Mouse (Mus musculus): ENCODE data around the gene Zfyve16. TPM values are rescaled to one million over a fixed set of nuclear protein-coding genes. Genes with fewer than 3 reads are reported as not detected.

The Zfyve16 gene
- total and polyA plus RNA-seq, 2 experiments from 2014 or later, result 6.4 to 13.5 TPM

- no peak for TF ChIP-seq CTCF (IDR thresholded peaks at IDR 0.05; ENCODE audit: low read depth)
- H3K9ac ChIP-seq (replicated peaks; ENCODE audit: low read length), result no peak overlapping the region
- no peak overlapping the region for H3K4me2 ChIP-seq (ENCODE audit: low read depth, low read length)
- DNase-seq (ENCODE audit: low spot score) (no peak), ATAC-seq (no peak)
- H3K36me3 ChIP-seq (ENCODE audit: insufficient read depth, low read length), result no peaks in the 10 kb centered on the region; the same call in 1 of the 2 replicates
- H3K27ac ChIP-seq, result no peak overlapping the region
- H3K27me3 ChIP-seq (ENCODE audit: insufficient read depth, low read length), result no peaks in the 10 kb centered on the region
- no peaks in the 10 kb centered on the region for H3K4me1 ChIP-seq (ENCODE audit: insufficient read depth, low read length)
- 69% methylated on average over 2 of the region's 2 CpGs for WGBS
- H3K4me3 ChIP-seq (ENCODE audit: low read length), result no peak overlapping the region
- H3K9me3 ChIP-seq (ENCODE audit: low read length), result no peaks in the 10 kb centered on the region
Measured at GRCm38 (mm10) chr13:92469381-92469780, 61.3 kb downstream of the Zfyve16 start.

DNA sequence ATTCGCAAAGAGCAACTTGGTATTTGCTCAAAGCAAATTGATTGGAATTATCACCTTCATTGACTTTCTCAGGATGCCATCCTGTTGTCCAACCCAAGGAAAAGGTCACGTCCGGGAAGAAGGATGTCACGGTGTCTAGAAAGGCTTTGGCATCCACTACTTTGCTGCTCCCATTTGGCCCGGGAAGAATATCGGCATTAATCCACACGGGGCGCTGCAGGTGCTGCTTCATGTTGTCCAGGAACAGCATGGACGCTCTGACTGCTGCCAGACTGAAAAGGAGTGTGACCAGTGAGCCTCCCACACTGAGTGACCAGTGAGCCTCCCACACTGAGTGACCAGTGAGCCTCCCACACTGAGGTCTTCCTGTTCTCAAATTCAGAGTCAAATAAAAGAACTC is 62.8 kb downstream of the Zfyve16 start:
- Histone ChIP-seq H3K9ac (replicated peaks; ENCODE audit: low read length) (no peak overlapping the region), H3K9me3 (ENCODE audit: low read length) (no peaks in the 10 kb centered on the region), H3K36me3 (ENCODE audit: insufficient read depth, low read length) (no peaks in the 10 kb centered on the region; the same call in 1 of the 2 replicates), H3K27ac (no peak overlapping the region), H3K4me3 (ENCODE audit: low read length) (no peak overlapping the region), H3K27me3 (ENCODE audit: insufficient read depth, low read length) (no peaks in the 10 kb centered on the region), H3K4me2 (ENCODE audit: low read depth, low read length) (no peak overlapping the region), H3K4me1 (ENCODE audit: insufficient read depth, low read length) (no peaks in the 10 kb centered on the region)
- TF ChIP-seq CTCF (IDR thresholded peaks at IDR 0.05; ENCODE audit: low read depth), result peak; percentile 30; the same call in 1 of the 2 replicates
- WGBS, result 72% methylated on average over 9 of the region's 9 CpGs
- no peak for ATAC-seq
- no peak for DNase-seq (ENCODE audit: low spot score)

DNA sequence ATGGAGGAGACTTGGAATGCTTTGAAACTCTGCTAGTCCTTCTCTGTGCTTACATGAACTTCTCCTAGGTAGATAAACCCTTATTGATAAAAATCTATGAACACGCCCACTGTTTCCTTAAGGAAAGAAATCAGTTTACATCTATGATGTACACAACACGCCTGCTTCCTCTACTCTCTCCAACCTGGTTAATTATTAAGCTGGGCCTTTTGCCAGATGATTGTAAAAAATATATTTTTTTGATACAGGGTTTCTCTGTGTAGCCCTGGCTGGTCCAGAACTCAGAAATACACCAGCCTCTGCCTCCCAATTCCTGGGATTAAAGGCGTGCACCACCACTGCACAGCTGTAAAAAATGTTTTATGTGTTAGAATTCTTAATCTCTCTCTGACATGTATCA is 66.0 kb downstream of the Zfyve16 start:
- 95% methylated on average over 3 of the region's 3 CpGs for WGBS
- H3K36me3 ChIP-seq (ENCODE audit: insufficient read depth, low read length), result no peaks in the 10 kb centered on the region; the same call in 1 of the 2 replicates
- ATAC-seq, result no peak
- no peaks in the 10 kb centered on the region for H3K27me3 ChIP-seq (ENCODE audit: insufficient read depth, low read length)
- H3K4me1 ChIP-seq (ENCODE audit: insufficient read depth, low read length), result no peaks in the 10 kb centered on the region
- H3K9ac ChIP-seq (replicated peaks; ENCODE audit: low read length), result no peak overlapping the region
- no peaks in the 10 kb centered on the region for H3K9me3 ChIP-seq (ENCODE audit: low read length)
- H3K27ac ChIP-seq, result no peak overlapping the region
- no peak for TF ChIP-seq CTCF (IDR thresholded peaks at IDR 0.05; ENCODE audit: low read depth)
- no peak overlapping the region for H3K4me3 ChIP-seq (ENCODE audit: low read length)
- H3K4me2 ChIP-seq (ENCODE audit: low read depth, low read length), result no peak overlapping the region
- no peak for DNase-seq (ENCODE audit: low spot score)

GRCm38 (mm10) chr13:92446872-92447271 is 83.8 kb downstream of the Zfyve16 start:
- no peak for TF ChIP-seq CTCF (IDR thresholded peaks at IDR 0.05; ENCODE audit: low read depth)

DNA sequence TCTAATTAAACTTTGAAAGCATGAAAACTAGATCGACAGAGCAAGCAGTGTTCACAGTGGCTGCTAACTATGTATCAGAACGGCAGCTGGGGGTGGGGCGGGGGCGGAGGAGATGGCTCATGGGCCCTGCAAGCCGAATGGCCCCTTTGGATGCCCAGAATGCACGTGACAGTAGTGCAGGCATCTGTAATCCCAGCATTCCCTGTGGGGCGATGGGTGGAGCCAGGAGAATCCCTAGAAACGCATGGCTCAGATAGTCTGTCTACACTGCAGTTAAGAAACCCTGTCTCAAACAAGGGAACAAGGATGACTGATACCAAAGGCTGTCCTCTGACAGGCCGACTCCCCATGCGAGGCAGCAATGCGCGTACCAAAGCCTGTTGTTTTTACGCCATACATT is 90.4 kb downstream of the Zfyve16 start:
- no peak for ATAC-seq
- 79% methylated on average over 13 of the region's 13 CpGs for WGBS
- no peak for TF ChIP-seq CTCF (IDR thresholded peaks at IDR 0.05; ENCODE audit: low read depth)
- Histone ChIP-seq H3K9ac (replicated peaks; ENCODE audit: low read length) (no peak overlapping the region), H3K4me2 (ENCODE audit: low read depth, low read length) (no peak overlapping the region), H3K4me3 (ENCODE audit: low read length) (no peak overlapping the region), H3K27ac (no peak overlapping the region), H3K36me3 (ENCODE audit: insufficient read depth, low read length) (0 out of 2 replicates have a peak, but pooled peaks cover 13% of the 10 kb centered on the region), H3K27me3 (ENCODE audit: insufficient read depth, low read length) (no peaks in the 10 kb centered on the region), H3K4me1 (ENCODE audit: insufficient read depth, low read length) (no peaks in the 10 kb centered on the region), H3K9me3 (ENCODE audit: low read length) (no peaks in the 10 kb centered on the region)
- no peak for DNase-seq (ENCODE audit: low spot score)

More at GRCm38 (mm10) chr13:92446872-92447271, 83.8 kb downstream of the Zfyve16 start:
- no peaks in the 10 kb centered on the region for H3K36me3 ChIP-seq (ENCODE audit: insufficient read depth, low read length)
- H3K4me2 ChIP-seq (ENCODE audit: low read depth, low read length), result no peak overlapping the region
- H3K4me1 ChIP-seq (ENCODE audit: insufficient read depth, low read length), result no peaks in the 10 kb centered on the region
- DNase-seq (ENCODE audit: low spot score) (no peak), ATAC-seq (no peak)
- H3K9me3 ChIP-seq (ENCODE audit: low read length), result no peaks in the 10 kb centered on the region
- no peaks in the 10 kb centered on the region for H3K27me3 ChIP-seq (ENCODE audit: insufficient read depth, low read length)
- WGBS, result 93% methylated on average over 7 of the region's 7 CpGs
- no peak overlapping the region for H3K9ac ChIP-seq (replicated peaks; ENCODE audit: low read length)
- H3K4me3 ChIP-seq (ENCODE audit: low read length), result no peak overlapping the region
- no peak overlapping the region for H3K27ac ChIP-seq

DNA sequence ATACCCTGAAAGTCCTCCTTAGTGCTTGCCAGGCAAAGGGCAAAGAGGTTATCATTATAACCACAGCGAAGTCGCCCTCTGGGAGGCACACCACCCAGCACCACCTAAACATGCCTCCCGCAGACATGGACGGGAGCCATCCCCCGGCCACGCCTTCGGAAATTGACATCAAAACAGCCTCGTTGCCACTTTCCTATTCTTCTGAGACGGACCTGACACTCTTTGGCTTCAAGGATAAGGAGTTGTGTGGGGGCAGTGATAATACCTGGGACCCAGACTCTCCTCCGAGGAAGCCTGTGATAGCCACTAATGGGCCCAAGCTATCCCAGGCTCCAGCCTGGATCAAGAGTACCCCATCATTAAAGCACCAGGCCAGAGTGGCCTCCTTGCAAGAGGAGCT is 92.0 kb downstream of the Zfyve16 start:
- Histone ChIP-seq H3K27ac (no peak overlapping the region), H3K9ac (replicated peaks; ENCODE audit: low read length) (no peak overlapping the region), H3K27me3 (ENCODE audit: insufficient read depth, low read length) (no peaks in the 10 kb centered on the region), H3K4me2 (ENCODE audit: low read depth, low read length) (no peak overlapping the region), H3K4me1 (ENCODE audit: insufficient read depth, low read length) (no peaks in the 10 kb centered on the region), H3K36me3 (ENCODE audit: insufficient read depth, low read length) (peaks cover 13% of the 10 kb centered on the region; the same call in 1 of the 2 replicates), H3K4me3 (ENCODE audit: low read length) (no peak overlapping the region), H3K9me3 (ENCODE audit: low read length) (no peaks in the 10 kb centered on the region)
- no peak for TF ChIP-seq CTCF (IDR thresholded peaks at IDR 0.05; ENCODE audit: low read depth)
- DNase-seq (ENCODE audit: low spot score), result no peak
- ATAC-seq, result no peak
- WGBS, result 94% methylated on average over 10 of the region's 10 CpGs

Other genes starting within 250 kb of the Zfyve16 start
- gene Gm20379, start 224.9 kb downstream of the Zfyve16 start, total RNA-seq (2014; rRNA removed), result not detected in 2 replicates
- gene Gm20379, start 224.9 kb downstream of the Zfyve16 start, polyA plus RNA-seq (2015; fragmentation: Nextera tagmentation; extraction: Ambion mirVana), result 0.73 and 0.83 TPM in 2 replicates
- 4.1 and 4.3 TPM in 2 replicates for gene Dhfr, start 176.1 kb downstream of the Zfyve16 start, total RNA-seq (2014; rRNA removed)
- 4.5 and 5.3 TPM in 2 replicates for gene Dhfr, start 176.1 kb downstream of the Zfyve16 start, polyA plus RNA-seq (2015; fragmentation: Nextera tagmentation; extraction: Ambion mirVana)
- gene Msh3, start 175.9 kb downstream of the Zfyve16 start, total RNA-seq (2014; rRNA removed), result 14.4 and 15.0 TPM in 2 replicates
- gene Msh3, start 175.9 kb downstream of the Zfyve16 start, polyA plus RNA-seq (2015; fragmentation: Nextera tagmentation; extraction: Ambion mirVana), result 21.1 and 21.9 TPM in 2 replicates
- gene Ankrd34b, start 105.0 kb downstream of the Zfyve16 start, total RNA-seq (2014; rRNA removed), result 5.9 and 9.1 TPM in 2 replicates
- gene Ankrd34b, start 105.0 kb downstream of the Zfyve16 start, polyA plus RNA-seq (2015; fragmentation: Nextera tagmentation; extraction: Ambion mirVana), result 5.0 and 5.8 TPM in 2 replicates
- gene Fam151b, start 46.9 kb downstream of the Zfyve16 start, total RNA-seq (2014; rRNA removed), result 4.1 and 10.4 TPM in 2 replicates
- 0.16 TPM in 1 of 2 replicates, not detected in the other for gene Fam151b, start 46.9 kb downstream of the Zfyve16 start, polyA plus RNA-seq (2015; fragmentation: Nextera tagmentation; extraction: Ambion mirVana)
- not detected in 2 replicates for gene Spz1, start 45.3 kb upstream of the Zfyve16 start, total RNA-seq (2014; rRNA removed)
- gene Spz1, start 45.3 kb upstream of the Zfyve16 start, polyA plus RNA-seq (2015; fragmentation: Nextera tagmentation; extraction: Ambion mirVana), result not detected in 2 replicates
- gene Serinc5, start 80.2 kb upstream of the Zfyve16 start, total RNA-seq (2014; rRNA removed), result 42.8 and 52.5 TPM in 2 replicates
- 14.3 and 14.8 TPM in 2 replicates for gene Serinc5, start 80.2 kb upstream of the Zfyve16 start, polyA plus RNA-seq (2015; fragmentation: Nextera tagmentation; extraction: Ambion mirVana)

Measured in hindbrain, postnatal 0 days (tissue).